Comparison of ENCODE assay signal across 10 mouse cellular contexts in genomic region chr17:78935857-78936256, GRCm38 (mm10). TPM values are rescaled to one million over a fixed set of nuclear protein-coding genes. Genes with fewer than 3 reads are reported as not detected.
DNase-seq lines count a peak whose midpoint lies in the region; ATAC-seq and TF ChIP-seq lines count a peak whose summit lies in the region.
"Had no signal": no experiment of that assay in that cellular context is flagged by ENCODE, and none has a peak within 500 bp of the region (broad histone marks: within the 10 kb centered on the region; RNA-seq: fewer than 3 reads in every experiment).

No protein-coding gene starts in this region.

- intact Hi-C loops in left cerebral cortex, adult 2 months (cut with DNase I) = loop anchor here (2.0 to 10.0 kb wide), 3 partner anchors 19 to 271 kb away; partner anchors contain the start of genes Cebpzos, Gpatch11 and Heatr5b

- H3K9me3 ChIP-seq in embryonic facial prominence, embryonic 12.5 days = no peaks in the 10 kb centered on the region
- no peaks in the 10 kb centered on the region for H3K9me3 ChIP-seq in intestine, postnatal 0 days (ENCODE audit: control insufficient read depth)
- no peaks in the 10 kb centered on the region for H3K9me3 ChIP-seq in neural tube, embryonic 13.5 days

- no peak for ATAC-seq in embryonic facial prominence, embryonic 12.5 days (ENCODE audit: insufficient number of reproducible peaks, insufficient read depth, low FRiP score, low TSS enrichment)
- ATAC-seq in intestine, postnatal 0 days = no peak
- no peak for ATAC-seq in neural tube, embryonic 13.5 days (ENCODE audit: low read depth)

- TF ChIP-seq CTCF in left cerebral cortex, adult 2 months (IDR thresholded peaks at IDR 0.05) = no peak
- TF ChIP-seq CTCF in intestine, postnatal 0 days (IDR thresholded peaks at IDR 0.05; ENCODE audit: low read depth) = no peak

- H3K4me3 ChIP-seq in left cerebral cortex, adult 2 months = peak overlapping the region; percentile 66
- H3K4me3 ChIP-seq in embryonic facial prominence, embryonic 12.5 days = peak overlapping the region; percentile 91
- peak overlapping the region; percentile 61 for H3K4me3 ChIP-seq in intestine, postnatal 0 days (ENCODE audit: low read depth, low read length)
- peak overlapping the region; percentile 77 for H3K4me3 ChIP-seq in neural tube, embryonic 13.5 days

- peaks cover 14% of the 10 kb centered on the region for H3K4me1 ChIP-seq in embryonic facial prominence, embryonic 12.5 days
- H3K4me1 ChIP-seq in intestine, postnatal 0 days (replicated peaks; ENCODE audit: control insufficient read depth, insufficient read depth, low read length) = no peaks in the 10 kb centered on the region
- peaks cover 26% of the 10 kb centered on the region for H3K4me1 ChIP-seq in neural tube, embryonic 13.5 days (replicated peaks)

- no peak for DNase-seq in left cerebral cortex, adult 2 months (ENCODE audit: extremely low spot score in 1 of 2, low spot score in 2 of 2)
- DNase-seq in left cerebral cortex, adult 8-10 months (ENCODE audit: low spot score in 2 of 2) = no peak
- no peak for DNase-seq in adrenal gland, adult 2 months
- no peak for DNase-seq in cerebellum, postnatal 4 days (ENCODE audit: low spot score in 2 of 2)
- no peak for DNase-seq in embryo, embryonic 10 days (ENCODE audit: low spot score)

- H3K9ac ChIP-seq in embryonic facial prominence, embryonic 12.5 days = peak overlapping the region; percentile 74
- H3K9ac ChIP-seq in intestine, postnatal 0 days (ENCODE audit: low read depth, low read length) = peak overlapping the region; percentile 68
- H3K9ac ChIP-seq in neural tube, embryonic 13.5 days = peak overlapping the region; percentile 77

- no peak overlapping the region for H3K27ac ChIP-seq in left cerebral cortex, adult 2 months
- H3K27ac ChIP-seq in embryonic facial prominence, embryonic 12.5 days = no peak overlapping the region
- no peak overlapping the region for H3K27ac ChIP-seq in intestine, postnatal 0 days (ENCODE audit: low read depth, low read length)
- no peak overlapping the region for H3K27ac ChIP-seq in neural tube, embryonic 13.5 days (replicated peaks)

- no peaks in the 10 kb centered on the region for H3K27me3 ChIP-seq in embryonic facial prominence, embryonic 12.5 days
- no peaks in the 10 kb centered on the region for H3K27me3 ChIP-seq in intestine, postnatal 0 days (replicated peaks; ENCODE audit: control insufficient read depth, insufficient read depth, low read length)
- no peaks in the 10 kb centered on the region for H3K27me3 ChIP-seq in neural tube, embryonic 13.5 days

- WGBS in embryonic facial prominence, embryonic 12.5 days = 84% methylated on average over 2 of the region's 2 CpGs
- WGBS in intestine, postnatal 0 days = 77% methylated on average over 2 of the region's 2 CpGs
- 84% methylated on average over 2 of the region's 2 CpGs for WGBS in neural tube, embryonic 13.5 days

- H3K4me2 ChIP-seq in embryonic facial prominence, embryonic 12.5 days (replicated peaks) = peak overlapping the region; percentile 64
- H3K4me2 ChIP-seq in intestine, postnatal 0 days (replicated peaks; ENCODE audit: low read depth) = peak overlapping the region; percentile 78
- peak overlapping the region; percentile 74 for H3K4me2 ChIP-seq in neural tube, embryonic 13.5 days

- peaks cover 43% of the 10 kb centered on the region for H3K36me3 ChIP-seq in embryonic facial prominence, embryonic 12.5 days
- peaks cover 39% of the 10 kb centered on the region for H3K36me3 ChIP-seq in intestine, postnatal 0 days (ENCODE audit: control insufficient read depth, insufficient read depth)
- peaks cover 52% of the 10 kb centered on the region for H3K36me3 ChIP-seq in neural tube, embryonic 13.5 days

RNA-seq across cellular contexts. Expression of gene Cebpz, which starts 1.0 kb away (rescaled TPM):
- 10 to 100 TPM; 32.9 to 34.0 TPM for total RNA-seq in left cerebral cortex, adult 2 months (2021)
- 10 to 100 TPM; 30.0 to 33.4 (median 31.0) TPM for total RNA-seq in left cerebral cortex, adult 8-10 months (2022)
- 61.8 and 74.4 TPM in 2 replicates for polyA plus RNA-seq in embryonic facial prominence, embryonic 12.5 days (2016; fragmentation: Nextera tagmentation; extraction: Ambion mirVana)
- polyA plus RNA-seq in intestine, postnatal 0 days (2015; fragmentation: Nextera tagmentation; extraction: Ambion mirVana) = 30.8 and 36.0 TPM in 2 replicates
- 52.0 and 55.8 TPM in 2 replicates for polyA plus RNA-seq in neural tube, embryonic 13.5 days (2015; fragmentation: Nextera tagmentation; extraction: Ambion mirVana)
- 10 to 100 TPM; 42.6 to 50.5 TPM for total RNA-seq in adrenal gland, adult 2 months (2021)
- 0.89 and 3.0 TPM in 2 replicates for polyA plus RNA-seq in adrenal gland, adult 2 months (2012; rRNA removed)

RNA-seq across cellular contexts. Expression of gene Ndufaf7, which starts 1.1 kb away (rescaled TPM):
- 10 to 100 TPM; 56.2 to 60.6 TPM for total RNA-seq in left cerebral cortex, adult 2 months (2021)
- total RNA-seq in left cerebral cortex, adult 8-10 months (2022) = 10 to 100 TPM; 47.1 to 57.8 (median 51.7) TPM
- 56.4 and 60.5 TPM in 2 replicates for polyA plus RNA-seq in embryonic facial prominence, embryonic 12.5 days (2016; fragmentation: Nextera tagmentation; extraction: Ambion mirVana)
- polyA plus RNA-seq in intestine, postnatal 0 days (2015; fragmentation: Nextera tagmentation; extraction: Ambion mirVana) = 24.1 and 29.7 TPM in 2 replicates
- polyA plus RNA-seq in neural tube, embryonic 13.5 days (2015; fragmentation: Nextera tagmentation; extraction: Ambion mirVana) = 59.8 and 64.7 TPM in 2 replicates
- 10 to 100 TPM; 38.5 to 50.3 TPM for total RNA-seq in adrenal gland, adult 2 months (2021)
- 3.1 and 4.6 TPM in 2 replicates for polyA plus RNA-seq in adrenal gland, adult 2 months (2012; rRNA removed)

RNA-seq across cellular contexts. Expression of gene Cebpzos, which starts 19.6 kb away (rescaled TPM):
- 10 to 100 TPM; 25.3 to 28.9 TPM for total RNA-seq in left cerebral cortex, adult 2 months (2021)
- total RNA-seq in left cerebral cortex, adult 8-10 months (2022) = 10 to 100 TPM; 24.4 to 31.5 (median 28.3) TPM
- 102 and 106 TPM in 2 replicates for polyA plus RNA-seq in embryonic facial prominence, embryonic 12.5 days (2016; fragmentation: Nextera tagmentation; extraction: Ambion mirVana)
- polyA plus RNA-seq in intestine, postnatal 0 days (2015; fragmentation: Nextera tagmentation; extraction: Ambion mirVana) = 113 and 114 TPM in 2 replicates
- polyA plus RNA-seq in neural tube, embryonic 13.5 days (2015; fragmentation: Nextera tagmentation; extraction: Ambion mirVana) = 129 and 134 TPM in 2 replicates
- 10 to 100 TPM; 34.7 to 40.5 TPM for total RNA-seq in adrenal gland, adult 2 months (2021)
- 6.3 and 6.6 TPM in 2 replicates for polyA plus RNA-seq in adrenal gland, adult 2 months (2012; rRNA removed)

RNA-seq across cellular contexts. Expression of gene Sult6b1, which starts 29.1 kb away (rescaled TPM):
- under 1 TPM in 1 of 2 experiments, not detected in 1; 0.79 TPM for total RNA-seq in left cerebral cortex, adult 2 months (2021)
- under 1 TPM in 2 of 4 experiments, not detected in 2; 0.46 to 0.68 TPM for total RNA-seq in left cerebral cortex, adult 8-10 months (2022)
- 0.19 and 0.42 TPM in 2 replicates for polyA plus RNA-seq in embryonic facial prominence, embryonic 12.5 days (2016; fragmentation: Nextera tagmentation; extraction: Ambion mirVana)
- polyA plus RNA-seq in intestine, postnatal 0 days (2015; fragmentation: Nextera tagmentation; extraction: Ambion mirVana) = 0.25 TPM in 2 replicates
- 0.26 TPM in 1 of 2 replicates, not detected in the other for polyA plus RNA-seq in neural tube, embryonic 13.5 days (2015; fragmentation: Nextera tagmentation; extraction: Ambion mirVana)
- total RNA-seq in adrenal gland, adult 2 months (2021) = under 1 TPM in 1 of 2 experiments, not detected in 1; 0.52 TPM
- polyA plus RNA-seq in adrenal gland, adult 2 months (2012; rRNA removed) = not detected in 2 replicates
- total RNA-seq: neutrophil, adult 5-6 weeks had no signal
- polyA plus RNA-seq: gonadal fat pad, adult 2 months had no signal

RNA-seq across cellular contexts. Expression of gene Eif2ak2, which starts 53.5 kb away (rescaled TPM):
- 1 to 10 TPM; 4.6 to 5.5 TPM for total RNA-seq in left cerebral cortex, adult 2 months (2021)
- total RNA-seq in left cerebral cortex, adult 8-10 months (2022) = 10 to 100 TPM in 1 of 4 experiments, 1 to 10 TPM in 3; 5.8 to 13.6 (median 8.0) TPM
- 12.5 and 12.6 TPM in 2 replicates for polyA plus RNA-seq in embryonic facial prominence, embryonic 12.5 days (2016; fragmentation: Nextera tagmentation; extraction: Ambion mirVana)
- polyA plus RNA-seq in intestine, postnatal 0 days (2015; fragmentation: Nextera tagmentation; extraction: Ambion mirVana) = 23.4 and 25.1 TPM in 2 replicates
- polyA plus RNA-seq in neural tube, embryonic 13.5 days (2015; fragmentation: Nextera tagmentation; extraction: Ambion mirVana) = 2.4 and 3.4 TPM in 2 replicates
- total RNA-seq in adrenal gland, adult 2 months (2021) = 10 to 100 TPM; 24.0 to 24.3 TPM
- polyA plus RNA-seq in adrenal gland, adult 2 months (2012; rRNA removed) = 1.0 and 1.4 TPM in 2 replicates

Comparison
In these comparisons a context has a peak if more than half of its experiments do, and no peak if none do; other contexts are left out.
1. RNA of gene Cebpzos, which starts 19.6 kb away (polyA plus RNA-seq): 129 to 134 TPM in neural tube, embryonic 13.5 days, 113 to 114 TPM in intestine, postnatal 0 days and 102 to 106 TPM in embryonic facial prominence, embryonic 12.5 days; 6.3 to 6.6 TPM in adrenal gland, adult 2 months; every median in the first group is over 10 times any median in the second.
2. Peak in every context shown above with its lines, with median percentiles within 50 percentile points of each other: H3K4me3 ChIP-seq, H3K4me2 ChIP-seq and H3K9ac ChIP-seq.